Mouse (Mus musculus): ENCODE data around the gene Angptl7. TPM values are rescaled to one million over a fixed set of nuclear protein-coding genes. Genes with fewer than 3 reads are reported as not detected.

Angptl7 gene
- polyA plus RNA-seq, 1 experiment: not detected

GRCm38 (mm10) chr4:148509450-148510084, 9.3 kb upstream of the Angptl7 start:
- TF ChIP-seq GATA1 (IDR thresholded peaks at IDR 0.05; ENCODE audit: low read length): no peak

- no peak for TF ChIP-seq GATA1 (IDR thresholded peaks at IDR 0.05; ENCODE audit: low read length)
Observed at GRCm38 (mm10) chr4:148508084-148508849, 8.0 kb upstream of the Angptl7 start.

- TF ChIP-seq GATA1 (IDR thresholded peaks at IDR 0.05; ENCODE audit: low read length): no peak
Observed at GRCm38 (mm10) chr4:148507585-148507984, 7.3 kb upstream of the Angptl7 start.

GRCm38 (mm10) chr4:148504497-148504959, 4.3 kb upstream of the Angptl7 start:
- TF ChIP-seq GATA1 (IDR thresholded peaks at IDR 0.05; ENCODE audit: low read length): no peak

- TF ChIP-seq GATA1 (IDR thresholded peaks at IDR 0.05; ENCODE audit: low read length): no peak
Observed at GRCm38 (mm10) chr4:148495874-148496689, 4.2 kb downstream of the Angptl7 start.

- TF ChIP-seq GATA1 (IDR thresholded peaks at IDR 0.05; ENCODE audit: low read length): no peak
Observed at GRCm38 (mm10) chr4:148495160-148495559, 5.1 kb downstream of the Angptl7 start.

- no peak for TF ChIP-seq GATA1 (IDR thresholded peaks at IDR 0.05; ENCODE audit: low read length)
Observed at GRCm38 (mm10) chr4:148491448-148491847, 8.8 kb downstream of the Angptl7 start.

GRCm38 (mm10) chr4:148490502-148490901, 9.8 kb downstream of the Angptl7 start:
- TF ChIP-seq GATA1 (IDR thresholded peaks at IDR 0.05; ENCODE audit: low read length): no peak

- no peak for TF ChIP-seq GATA1 (IDR thresholded peaks at IDR 0.05; ENCODE audit: low read length)
Observed at GRCm38 (mm10) chr4:148487841-148488240, 12.4 kb downstream of the Angptl7 start.

- TF ChIP-seq GATA1 (IDR thresholded peaks at IDR 0.05; ENCODE audit: low read length): no peak
Observed at GRCm38 (mm10) chr4:148484511-148484910, 15.7 kb downstream of the Angptl7 start.

GRCm38 (mm10) chr4:148481557-148482168, 18.6 kb downstream of the Angptl7 start:
- TF ChIP-seq GATA1 (IDR thresholded peaks at IDR 0.05; ENCODE audit: low read length): no peak

GRCm38 (mm10) chr4:148480245-148480644, 20.0 kb downstream of the Angptl7 start:
- TF ChIP-seq GATA1 (IDR thresholded peaks at IDR 0.05; ENCODE audit: low read length): no peak

- TF ChIP-seq GATA1 (IDR thresholded peaks at IDR 0.05; ENCODE audit: low read length): no peak
Observed at GRCm38 (mm10) chr4:148473496-148473895, 26.8 kb downstream of the Angptl7 start.

GRCm38 (mm10) chr4:148472436-148473174, 27.7 kb downstream of the Angptl7 start:
- TF ChIP-seq GATA1 (IDR thresholded peaks at IDR 0.05; ENCODE audit: low read length): no peak

GRCm38 (mm10) chr4:148471363-148471806, 28.9 kb downstream of the Angptl7 start:
- TF ChIP-seq GATA1 (IDR thresholded peaks at IDR 0.05; ENCODE audit: low read length): no peak
